Mouse (Mus musculus) G1E (cell line): Measurements from ENCODE around the gene Slc18a2. TPM values are rescaled to one million over a fixed set of nuclear protein-coding genes. Genes with fewer than 3 reads are reported as not detected.

Experiments used
- ATAC-seq: 2 replicates; pipeline ENCODE4 v1.8.0; 2016; ENCODE audit warnings: mild to moderate bottlenecking; ENCODE audit not compliant: insufficient number of reproducible peaks, poor library complexity, low FRiP score, severe bottlenecking; ENCODE audit errors: extremely low read depth
- DNase-seq: peaks from one replicate; pipeline ENCODE4 v3.0.0; 2012; ENCODE audit warnings: low spot score
- H3K27me3 ChIP-seq: 2 replicates; pipeline ENCODE4 v1.6.1; 2012; ENCODE audit warnings: mild to moderate bottlenecking, low read length, inconsistent platforms; ENCODE audit not compliant: insufficient read depth
- H3K36me3 ChIP-seq: replicated peaks from 2 replicates; pipeline ENCODE3; 2012; ENCODE audit warnings: mild to moderate bottlenecking, inconsistent platforms
- H3K4me1 ChIP-seq: 2 replicates; pipeline ENCODE4 v1.6.1; 2012; ENCODE audit warnings: low read depth, low read length, inconsistent platforms, mixed read lengths; ENCODE audit not compliant: insufficient read depth
- H3K4me3 ChIP-seq: 2 replicates; pipeline ENCODE4 v1.5.1; 2012; ENCODE audit warnings: low read depth, mild to moderate bottlenecking, inconsistent platforms, low read length, moderate library complexity, mixed read lengths
- H3K9me3 ChIP-seq: replicated peaks from 2 replicates; pipeline ENCODE4 v1.6.1; 2012; ENCODE audit warnings: inconsistent platforms
- CTCF ChIP-seq: IDR thresholded peaks from 2 replicates; pipeline ENCODE4 v1.5.1; 2012; ENCODE audit warnings: low read depth, low read length, inconsistent platforms, mixed read lengths
- GATA1 ChIP-seq: IDR thresholded peaks from 2 replicates; pipeline ENCODE4 v1.6.1; 2012; ENCODE audit warnings: borderline replicate concordance, low read length, inconsistent platforms, mixed read lengths
- GATA2 ChIP-seq: IDR thresholded peaks from 2 replicates; pipeline ENCODE4 v1.6.1; 2012; ENCODE audit warnings: low read depth, low read length, inconsistent platforms, borderline replicate concordance
- POLR2AphosphoS5 ChIP-seq: IDR thresholded peaks from 2 replicates; pipeline ENCODE4 v1.6.1; 2012; ENCODE audit warnings: low read depth, low read length, inconsistent platforms; ENCODE audit not compliant: insufficient replicate concordance
- TAL1 ChIP-seq: conservative IDR thresholded peaks from 2 replicates; pipeline ENCODE4 v1.6.1; 2012; ENCODE audit warnings: low read depth, low read length, inconsistent platforms, mixed read lengths
- polyA plus RNA-seq: library from polyadenylated mRNA; stranded (reverse); fragments of >175 nt; gene quantifications from 2 replicates; pipeline ENCODE4 v1.2.3, GENCODE M21; 2012
- total RNA-seq, 2 experiments: library from RNA; stranded (forward) in 1 of 2; stranded (reverse) in 1 of 2; fragments of 200-1000 nt in 1 of 2; fragments of >200 nt in 1 of 2; fragmentation: Nextera tagmentation in 1 of 2; gene quantifications; 2 replicates each; pipeline ENCODE4 v1.2.3; 2014 to 2017

Slc18a2 gene
- total and polyA plus RNA-seq, 3 experiments = 0.04 to 0.44 (median 0.30) TPM

GRCm38 (mm10) chr19:59282001-59282400, 21.3 kb downstream of the Slc18a2 start:
- ATAC-seq = no peak
- no peak for DNase-seq

GRCm38 (mm10) chr19:59289042-59289441, 28.3 kb downstream of the Slc18a2 start:
- peaks cover 59% of the 10 kb centered on the region for H3K36me3 ChIP-seq
- DNase-seq (no peak), ATAC-seq (no peak)
- no peak for TF ChIP-seq GATA2
- no peak for TF ChIP-seq TAL1
- TF ChIP-seq POLR2AphosphoS5 = no peak
- TF ChIP-seq CTCF = no peak
- TF ChIP-seq GATA1 = no peak
- no peaks in the 10 kb centered on the region for H3K27me3 ChIP-seq
- H3K4me1 ChIP-seq = 0 out of 2 replicates have a peak, but pooled peaks cover 3% of the 10 kb centered on the region
- H3K9me3 ChIP-seq = no peaks in the 10 kb centered on the region
- H3K4me3 ChIP-seq = no peak overlapping the region

More at GRCm38 (mm10) chr19:59282001-59282400, 21.3 kb downstream of the Slc18a2 start:
- TF ChIP-seq POLR2AphosphoS5 (no peak), TAL1 (no peak), GATA1 (no peak), CTCF (no peak), GATA2 (no peak)
- H3K27me3 ChIP-seq = no peaks in the 10 kb centered on the region
- peaks cover 51% of the 10 kb centered on the region for H3K36me3 ChIP-seq
- no peak overlapping the region for H3K4me3 ChIP-seq
- H3K4me1 ChIP-seq = no peaks in the 10 kb centered on the region
- H3K9me3 ChIP-seq = peaks cover 7% of the 10 kb centered on the region

- TF ChIP-seq TAL1 (no peak), CTCF (no peak), POLR2AphosphoS5 (no peak), GATA1 (no peak), GATA2 (no peak)
- DNase-seq (no peak), ATAC-seq (no peak)
- H3K4me3 ChIP-seq = no peak overlapping the region
- no peaks in the 10 kb centered on the region for H3K9me3 ChIP-seq
- peaks cover 58% of the 10 kb centered on the region for H3K36me3 ChIP-seq
- 0 out of 2 replicates have a peak, but pooled peaks cover 3% of the 10 kb centered on the region for H3K4me1 ChIP-seq
- H3K27me3 ChIP-seq = no peaks in the 10 kb centered on the region
Measured at GRCm38 (mm10) chr19:59289811-59290210, 29.1 kb downstream of the Slc18a2 start.

- no peak for TF ChIP-seq GATA2
- TF ChIP-seq TAL1 = no peak
- no peak for TF ChIP-seq GATA1
- TF ChIP-seq POLR2AphosphoS5 = no peak
- no peak for TF ChIP-seq CTCF
- Histone ChIP-seq H3K4me3 (no peak overlapping the region), H3K36me3 (peaks cover 55% of the 10 kb centered on the region), H3K4me1 (0 out of 2 replicates have a peak, but pooled peaks cover 3% of the 10 kb centered on the region), H3K9me3 (no peaks in the 10 kb centered on the region), H3K27me3 (no peaks in the 10 kb centered on the region)
- ATAC-seq (peak; percentile 42), DNase-seq (no peak)
Measured at GRCm38 (mm10) chr19:59292183-59292839, 31.6 kb downstream of the Slc18a2 start.

- DNase-seq (no peak), ATAC-seq (no peak)
- no peak overlapping the region for H3K4me3 ChIP-seq
Measured at GRCm38 (mm10) chr19:59315308-59315707, 54.6 kb downstream of the Slc18a2 start.

GRCm38 (mm10) chr19:59316571-59316970, 55.9 kb downstream of the Slc18a2 start:
- no peak for TF ChIP-seq GATA1
- TF ChIP-seq CTCF = no peak
- no peak for TF ChIP-seq POLR2AphosphoS5
- no peak for TF ChIP-seq GATA2
- no peak for TF ChIP-seq TAL1
- H3K4me3 ChIP-seq = no peak overlapping the region
- DNase-seq (no peak), ATAC-seq (no peak)
- peaks cover 62% of the 10 kb centered on the region for H3K36me3 ChIP-seq
- no peaks in the 10 kb centered on the region; the same call in 1 of the 2 replicates for H3K4me1 ChIP-seq
- H3K27me3 ChIP-seq = no peaks in the 10 kb centered on the region
- H3K9me3 ChIP-seq = no peaks in the 10 kb centered on the region

More at GRCm38 (mm10) chr19:59315308-59315707, 54.6 kb downstream of the Slc18a2 start:
- H3K36me3 ChIP-seq = peaks cover 60% of the 10 kb centered on the region
- H3K9me3 ChIP-seq = no peaks in the 10 kb centered on the region
- no peaks in the 10 kb centered on the region; the same call in 1 of the 2 replicates for H3K4me1 ChIP-seq
- H3K27me3 ChIP-seq = no peaks in the 10 kb centered on the region
- TF ChIP-seq CTCF (no peak), GATA2 (no peak), GATA1 (no peak), TAL1 (no peak), POLR2AphosphoS5 (no peak)
